Mouse (Mus musculus) kidney, postnatal 36 days (tissue): ENCODE data around the gene Sgms2.

ENCODE experiments used
- DNase-seq, 2 experiments: peaks; one replicate each; pipeline ENCODE4 v3.0.0; 2021 to 2022; ENCODE audit warnings: mixed read lengths in 2 of 2

Gene Sgms2

GRCm38 (mm10) chr3:131485388-131485787 lies 5.8 kb downstream of the Sgms2 start:
- DNase-seq: no peak

- DNase-seq: peak; percentile 60 to 61
These were observed 7.6 kb downstream of the Sgms2 start for GRCm38 (mm10) chr3:131483650-131484049.

GRCm38 (mm10) chr3:131481976-131482712 lies 9.1 kb downstream of the Sgms2 start:
- no peak for DNase-seq

GRCm38 (mm10) chr3:131480659-131481058 lies 10.6 kb downstream of the Sgms2 start:
- DNase-seq: no peak

- peak; percentile 46 to 59 for DNase-seq
These were observed 11.8 kb downstream of the Sgms2 start for GRCm38 (mm10) chr3:131479415-131479814.

GRCm38 (mm10) chr3:131476002-131476401 lies 15.2 kb downstream of the Sgms2 start:
- DNase-seq: no peak

GRCm38 (mm10) chr3:131474526-131474925 lies 16.7 kb downstream of the Sgms2 start:
- no peak for DNase-seq

GRCm38 (mm10) chr3:131473496-131473895 lies 17.7 kb downstream of the Sgms2 start:
- no peak for DNase-seq

- no peak for DNase-seq
These were observed 19.4 kb downstream of the Sgms2 start for GRCm38 (mm10) chr3:131471836-131472235.

- no peak for DNase-seq
These were observed 19.8 kb downstream of the Sgms2 start for GRCm38 (mm10) chr3:131471435-131471834.

- no peak for DNase-seq
These were observed 20.4 kb downstream of the Sgms2 start for GRCm38 (mm10) chr3:131470837-131471236.

GRCm38 (mm10) chr3:131469636-131470035 lies 21.6 kb downstream of the Sgms2 start:
- DNase-seq: no peak

- DNase-seq: no peak
These were observed 24.8 kb downstream of the Sgms2 start for GRCm38 (mm10) chr3:131466371-131466770.

GRCm38 (mm10) chr3:131465536-131466260 lies 25.5 kb downstream of the Sgms2 start:
- peak in 1 of 2 experiments; percentile 57 for DNase-seq

GRCm38 (mm10) chr3:131372996-131373395 lies 118.2 kb downstream of the Sgms2 start:
- DNase-seq: no peak

GRCm38 (mm10) chr3:131368678-131369077 lies 122.5 kb downstream of the Sgms2 start:
- DNase-seq: no peak

- no peak for DNase-seq
These were observed 123.8 kb downstream of the Sgms2 start for GRCm38 (mm10) chr3:131367452-131367851.

GRCm38 (mm10) chr3:131364632-131365446 lies 126.4 kb downstream of the Sgms2 start:
- peak; percentile 85 to 95 for DNase-seq

GRCm38 (mm10) chr3:131364194-131364593 lies 127.0 kb downstream of the Sgms2 start:
- no peak for DNase-seq

GRCm38 (mm10) chr3:131363602-131364001 lies 127.6 kb downstream of the Sgms2 start:
- peak in 1 of 2 experiments; percentile 50 for DNase-seq

GRCm38 (mm10) chr3:131361960-131362359 lies 129.3 kb downstream of the Sgms2 start:
- DNase-seq: peak in 1 of 2 experiments; percentile 43

- no peak for DNase-seq
These were observed 132.2 kb downstream of the Sgms2 start for GRCm38 (mm10) chr3:131359011-131359410.

GRCm38 (mm10) chr3:131358205-131358604 lies 133.0 kb downstream of the Sgms2 start:
- no peak for DNase-seq
